Mouse (Mus musculus) ES-E14 (cell line): ENCODE data around the gene Grap. TPM values are rescaled to one million over a fixed set of nuclear protein-coding genes. Genes with fewer than 3 reads are reported as not detected.
"Not testable (repeated sequence)": the region's sequence is repeated elsewhere in the genome, so short reads cannot be mapped to it uniquely, and the experiment has no call there.

Experiments used
- DNase-seq: peaks from one replicate; pipeline ENCODE4 v3.0.0-alpha.2; 2013; ENCODE audit warnings: low read depth, low spot score
- H3K27ac ChIP-seq: 2 replicates; pipeline ENCODE4 v1.5.1; 2012; ENCODE audit warnings: low read depth, mild to moderate bottlenecking, low read length, moderate library complexity, mixed read lengths; ENCODE audit not compliant: poor library complexity, insufficient read depth, severe bottlenecking
- H3K36me3 ChIP-seq: 2 replicates; pipeline ENCODE4 v1.6.1; 2012; ENCODE audit warnings: mild to moderate bottlenecking, low read length, moderate library complexity, mixed read lengths; ENCODE audit not compliant: control insufficient read depth, poor library complexity, insufficient read depth, severe bottlenecking
- H3K4me1 ChIP-seq, 2 experiments: fragments of 150-350 bp in 1 of 2; sonication (generic) in 1 of 2; 2 replicates each; pipeline ENCODE4 v1.6.1; 2012; ENCODE audit warnings: low read length in 2 of 2, mild to moderate bottlenecking in 1 of 2, mixed read lengths in 1 of 2; ENCODE audit not compliant: control insufficient read depth in 2 of 2, insufficient read depth in 2 of 2, poor library complexity in 1 of 2
- H3K4me3 ChIP-seq, 2 experiments: fragments of 150-350 bp in 1 of 2; sonication (generic) in 1 of 2; 2 replicates each; pipeline ENCODE4 v1.5.1; 2012; ENCODE audit warnings: low read length in 2 of 2, low read depth in 1 of 2, mild to moderate bottlenecking in 1 of 2, mixed read lengths in 1 of 2; ENCODE audit not compliant: insufficient read depth in 1 of 2, poor library complexity in 1 of 2, severe bottlenecking in 1 of 2
- H3K9ac ChIP-seq: 2 replicates; pipeline ENCODE4 v1.6.1; 2012; ENCODE audit warnings: low read depth, mild to moderate bottlenecking, low read length, mixed read lengths; ENCODE audit not compliant: poor library complexity, insufficient read depth, severe bottlenecking
- H3K9me3 ChIP-seq: fragments of 150-350 bp; sonication (generic); 2 replicates; pipeline ENCODE4 v1.6.1; 2012; ENCODE audit warnings: low read depth, mild to moderate bottlenecking, low read length; ENCODE audit not compliant: control insufficient read depth, insufficient read depth
- CHD2 ChIP-seq: IDR thresholded peaks from 2 replicates; pipeline ENCODE4 v1.6.1; 2014; ENCODE audit warnings: mild to moderate bottlenecking, low read depth, low read length, inconsistent platforms
- HCFC1 ChIP-seq: IDR thresholded peaks from 2 replicates; pipeline ENCODE4 v1.6.1; 2012; ENCODE audit warnings: low read length, inconsistent platforms, borderline replicate concordance; ENCODE audit not compliant: insufficient read depth
- MAFK ChIP-seq: IDR thresholded peaks from 2 replicates; pipeline ENCODE4 v1.6.1; 2014; ENCODE audit warnings: mild to moderate bottlenecking, low read depth, low read length, inconsistent platforms; ENCODE audit not compliant: insufficient read depth
- ZC3H11A ChIP-seq: IDR thresholded peaks from 2 replicates; pipeline ENCODE4 v1.6.1; 2012; ENCODE audit warnings: low read depth, mild to moderate bottlenecking, inconsistent platforms, low read length, borderline replicate concordance
- ZNF384 ChIP-seq: IDR thresholded peaks from 2 replicates; pipeline ENCODE4 v1.6.1; 2012; ENCODE audit warnings: low read depth, low read length, inconsistent platforms
- in situ Hi-C, 2 experiments: fragments of 600-800 bp; cut with MboI; formaldehyde crosslinking; loops; one replicate each; pipeline ENCODE4 v1.15.1; 2025; ENCODE audit warnings: low sequenced_read_pairs in 2 of 2, inconsistent platforms in 1 of 2; ENCODE audit not compliant: unreplicated experiment in 2 of 2
- total RNA-seq: library from RNA; depleted of rRNA; stranded (reverse); fragments of 300-350 nt; gene quantifications from 2 replicates; pipeline ENCODE4 v1.2.3, GENCODE M21; 2012

Grap gene
- total RNA-seq, 1 experiment, result 1.5 TPM

- TF ChIP-seq ZNF384 (no peak), ZC3H11A (no peak), HCFC1 (no peak), MAFK (no peak), CHD2 (no peak)
- H3K27ac ChIP-seq, result no peak overlapping the region
- H3K4me3 ChIP-seq, result no peak overlapping the region
- no peak overlapping the region for H3K9ac ChIP-seq
- no peak for DNase-seq
- H3K4me1 ChIP-seq, result no peaks in the 10 kb centered on the region
- H3K36me3 ChIP-seq, result no peaks in the 10 kb centered on the region
- no peaks in the 10 kb centered on the region for H3K9me3 ChIP-seq
- in situ Hi-C loops, result no loop called here
These were observed 15.7 kb upstream of the Grap start for GRCm38 (mm10) chr11:61637413-61637812.

GRCm38 (mm10) chr11:61637856-61638255 is 15.2 kb upstream of the Grap start:
- no peak for DNase-seq
- Histone ChIP-seq H3K36me3 (no peaks in the 10 kb centered on the region), H3K27ac (no peak overlapping the region), H3K4me3 (no peak overlapping the region), H3K9me3 (no peaks in the 10 kb centered on the region), H3K9ac (no peak overlapping the region), H3K4me1 (no peaks in the 10 kb centered on the region)
- TF ChIP-seq ZNF384, result no peak
- no peak for TF ChIP-seq HCFC1
- no peak for TF ChIP-seq MAFK
- TF ChIP-seq ZC3H11A, result no peak
- TF ChIP-seq CHD2, result no peak
- in situ Hi-C loops, result no loop called here

- no peak for TF ChIP-seq ZC3H11A
- no peak for TF ChIP-seq MAFK
- no peak for TF ChIP-seq CHD2
- TF ChIP-seq ZNF384, result no peak
- no peak for TF ChIP-seq HCFC1
- no peaks in the 10 kb centered on the region for H3K36me3 ChIP-seq
- in situ Hi-C loops, result no loop called here
- no peaks in the 10 kb centered on the region for H3K9me3 ChIP-seq
- no peak overlapping the region for H3K4me3 ChIP-seq
- no peak overlapping the region for H3K27ac ChIP-seq
- no peaks in the 10 kb centered on the region for H3K4me1 ChIP-seq
- no peak for DNase-seq
- H3K9ac ChIP-seq, result no peak overlapping the region
These were observed 14.1 kb upstream of the Grap start for GRCm38 (mm10) chr11:61638764-61639536.

- no peak for DNase-seq
- TF ChIP-seq HCFC1 (no peak), CHD2 (no peak), ZC3H11A (no peak), ZNF384 (no peak)
- H3K27ac ChIP-seq, result no peak overlapping the region
- no peak overlapping the region for H3K4me3 ChIP-seq
- in situ Hi-C loops, result no loop called here
- H3K9ac ChIP-seq, result no peak overlapping the region
- no peaks in the 10 kb centered on the region for H3K36me3 ChIP-seq
- no peaks in the 10 kb centered on the region for H3K4me1 ChIP-seq
- H3K9me3 ChIP-seq, result no peaks in the 10 kb centered on the region
These were observed 13.4 kb upstream of the Grap start for GRCm38 (mm10) chr11:61639601-61640177.

- DNase-seq, H3K27ac ChIP-seq, H3K4me3 ChIP-seq, H3K4me1 ChIP-seq, H3K9ac ChIP-seq, H3K9me3 ChIP-seq, in situ Hi-C loops, H3K36me3 ChIP-seq: not testable (repeated sequence)
These were observed 12.5 kb upstream of the Grap start for GRCm38 (mm10) chr11:61640585-61640984.
